Mouse (Mus musculus) lung, postnatal 0 days (tissue): ENCODE results near the gene Trnt1. TPM values are rescaled to one million over a fixed set of nuclear protein-coding genes. Genes with fewer than 3 reads are reported as not detected.

Experiments used
- ATAC-seq: fragments of 200-750 bp; cut with Nextera tagmentation; 2 replicates; pipeline ENCODE4 v1.8.0; 2017; ENCODE audit warnings: moderate library complexity
- DNase-seq: peaks from one replicate; pipeline ENCODE4 v3.0.0-alpha.2; 2016; ENCODE audit warnings: low spot score
- H3K27ac ChIP-seq: fragments of 300-500 bp; sonication (generic); 2 replicates; pipeline ENCODE4 v1.5.1; 2014; ENCODE audit warnings: antibody characterized with exemption, mild to moderate bottlenecking, low read length, mixed read lengths
- H3K27me3 ChIP-seq: fragments of 300-500 bp; sonication (generic); replicated peaks from 2 replicates; pipeline ENCODE4 v1.6.1; 2014; ENCODE audit warnings: low read length, mixed read lengths; ENCODE audit not compliant: insufficient read depth
- H3K36me3 ChIP-seq: fragments of 300-500 bp; sonication (generic); 2 replicates; pipeline ENCODE4 v1.6.1; 2014; ENCODE audit warnings: low read length, mixed read lengths; ENCODE audit not compliant: insufficient read depth
- H3K4me1 ChIP-seq: fragments of 300-500 bp; sonication (generic); 2 replicates; pipeline ENCODE4 v1.6.1; 2014; ENCODE audit warnings: antibody characterized with exemption, low read depth, low read length, mixed read lengths; ENCODE audit not compliant: insufficient read depth
- H3K4me2 ChIP-seq: fragments of 300-500 bp; sonication (generic); replicated peaks from 2 replicates; pipeline ENCODE4 v1.6.1; 2014; ENCODE audit warnings: low read depth, mild to moderate bottlenecking, low read length, moderate library complexity, mixed read lengths
- H3K4me3 ChIP-seq: fragments of 300-500 bp; sonication (generic); 2 replicates; pipeline ENCODE4 v1.5.1; 2014; ENCODE audit warnings: low read depth, low read length
- H3K9ac ChIP-seq: fragments of 300-500 bp; sonication (generic); replicated peaks from 2 replicates; pipeline ENCODE4 v1.6.1; 2014; ENCODE audit warnings: low read depth, mild to moderate bottlenecking
- H3K9me3 ChIP-seq: fragments of 300-500 bp; sonication (generic); 2 replicates; pipeline ENCODE4 v1.6.1; 2016; ENCODE audit warnings: low read length, mixed read lengths
- CTCF ChIP-seq: IDR thresholded peaks from 2 replicates; pipeline ENCODE4 v1.5.1; 2016; ENCODE audit warnings: antibody characterized with exemption, mild to moderate bottlenecking
- EP300 ChIP-seq: IDR thresholded peaks from 2 replicates; pipeline ENCODE4 v1.6.1; 2016; ENCODE audit warnings: antibody characterized with exemption, mild to moderate bottlenecking, control low read depth
- WGBS: fragments of 180-500 bp; shearing (Covaris S2); extraction: QIAGEN DNeasy Blood & Tissue Kit; methylation state at CpG from one replicate; pipeline ENCODE4 v1.1.7; 2014; 5-methylcytosine and 5-hydroxymethylcytosine counted together
- polyA plus RNA-seq: library from polyadenylated mRNA; unstranded; fragments of >200 nt; fragmentation: Nextera tagmentation; extraction: Ambion mirVana; gene quantifications from 2 replicates; pipeline ENCODE4 v1.2.1, GENCODE M21; 2015

The Trnt1 gene
- polyA plus RNA-seq, 1 experiment from 2014 or later = 36.1 TPM

DNA sequence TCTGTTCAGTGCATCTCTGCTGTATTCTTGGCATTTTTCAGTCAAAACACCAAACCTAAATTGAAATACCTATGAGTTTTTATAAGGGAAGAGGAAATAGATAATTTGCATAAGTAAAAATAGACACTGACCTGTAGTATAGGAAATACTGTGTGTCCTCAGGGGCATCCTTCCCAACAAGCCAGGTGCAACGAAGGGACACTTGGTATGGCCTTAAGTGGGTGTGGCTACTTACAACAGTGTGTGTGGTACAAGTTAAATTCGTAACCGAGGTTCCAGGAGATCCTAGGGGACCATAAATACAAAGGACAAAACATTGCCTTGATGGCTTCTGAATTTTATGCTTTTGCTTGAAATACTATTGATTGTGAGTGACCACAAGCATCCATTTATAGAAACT is 30.7 kb upstream of the Trnt1 start:
- Histone ChIP-seq H3K27ac (no peak overlapping the region), H3K27me3 (no peaks in the 10 kb centered on the region), H3K4me3 (no peak overlapping the region), H3K9me3 (no peaks in the 10 kb centered on the region), H3K4me1 (no peaks in the 10 kb centered on the region), H3K36me3 (no peaks in the 10 kb centered on the region), H3K4me2 (no peak overlapping the region), H3K9ac (no peak overlapping the region)
- no peak for ATAC-seq
- 69% methylated on average over 3 of the region's 3 CpGs for WGBS
- DNase-seq = no peak
- TF ChIP-seq EP300 (no peak), CTCF (no peak)

DNA sequence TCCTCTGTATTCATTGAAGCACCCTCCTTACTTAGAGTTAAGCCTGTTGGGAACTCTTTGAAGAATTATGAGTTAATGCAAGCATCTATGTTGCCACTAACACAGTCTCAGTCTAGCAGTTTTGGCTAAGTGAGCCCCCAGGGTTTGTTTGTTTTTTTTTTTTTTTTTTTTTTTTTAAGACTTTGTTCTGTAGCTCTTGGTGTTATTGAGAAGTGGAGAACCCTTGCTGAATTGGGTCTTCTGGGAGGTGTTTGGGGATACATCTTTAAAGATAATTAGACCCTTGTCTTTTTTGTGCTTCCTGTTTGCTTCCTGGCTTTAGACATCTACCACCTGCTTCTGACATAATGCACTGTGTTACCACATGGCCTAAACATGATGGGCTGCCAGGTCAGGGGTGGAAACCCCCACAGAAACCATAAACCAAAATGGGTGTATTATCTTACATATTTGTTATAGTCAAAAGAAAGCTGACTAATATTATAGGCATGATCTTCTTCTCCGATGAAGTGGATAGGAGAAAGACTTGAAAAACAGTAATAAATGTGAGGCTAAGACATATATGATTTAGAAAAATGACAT is 28.6 kb upstream of the Trnt1 start:
- no peak overlapping the region for H3K4me2 ChIP-seq
- ATAC-seq = no peak
- DNase-seq = no peak

DNA sequence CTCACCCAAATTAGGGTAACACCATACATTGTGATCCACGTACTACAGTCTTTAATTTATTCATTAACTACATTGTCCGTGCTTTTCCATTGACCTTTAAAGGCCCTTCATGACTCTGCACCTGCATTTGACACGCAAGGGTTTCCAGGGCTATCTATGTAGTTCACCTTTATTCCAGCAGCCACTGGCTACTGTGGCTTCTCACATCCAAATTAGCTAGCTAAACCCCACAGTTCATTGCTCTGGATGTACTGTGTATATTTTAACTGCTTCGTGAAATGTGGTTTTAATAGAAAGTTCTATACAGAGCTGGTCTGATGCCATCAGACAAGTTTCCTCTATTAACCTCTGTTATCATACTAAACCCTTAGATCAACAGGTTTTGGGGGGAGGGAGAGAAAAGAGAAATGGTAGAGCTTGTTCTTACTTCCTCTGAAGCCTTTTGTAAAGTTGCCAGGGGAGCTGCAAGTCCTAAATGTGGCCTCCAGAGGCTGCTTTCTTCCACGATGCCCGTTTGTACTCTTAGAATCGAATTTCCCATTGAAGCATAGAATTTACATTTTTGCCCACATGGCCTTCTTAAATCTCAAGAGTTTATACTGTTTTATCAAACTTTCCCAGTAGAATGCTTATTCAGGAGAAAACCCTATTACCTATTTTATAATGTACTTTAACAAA is 25.2 kb upstream of the Trnt1 start:
- H3K4me1 ChIP-seq = no peaks in the 10 kb centered on the region
- H3K9me3 ChIP-seq = no peaks in the 10 kb centered on the region
- TF ChIP-seq EP300 (no peak), CTCF (no peak)
- no peak for ATAC-seq
- whole genome bisulfite sequencing = 71% methylated on average over 7 of the region's 7 CpGs
- H3K4me2 ChIP-seq = no peak overlapping the region
- no peak for DNase-seq
- H3K27ac ChIP-seq = no peak overlapping the region
- no peak overlapping the region for H3K9ac ChIP-seq
- H3K4me3 ChIP-seq = no peak overlapping the region
- H3K27me3 ChIP-seq = no peaks in the 10 kb centered on the region
- no peaks in the 10 kb centered on the region for H3K36me3 ChIP-seq

More for the DNA sequence above, 28.6 kb upstream of the Trnt1 start:
- H3K9ac ChIP-seq = no peak overlapping the region
- H3K27me3 ChIP-seq = no peaks in the 10 kb centered on the region
- H3K4me1 ChIP-seq = no peaks in the 10 kb centered on the region
- TF ChIP-seq EP300 (no peak), CTCF (no peak)
- WGBS = 71% methylated on average over 1 of the region's 1 CpGs
- H3K9me3 ChIP-seq = no peaks in the 10 kb centered on the region
- no peak overlapping the region for H3K27ac ChIP-seq
- no peak overlapping the region for H3K4me3 ChIP-seq
- no peaks in the 10 kb centered on the region for H3K36me3 ChIP-seq

DNA sequence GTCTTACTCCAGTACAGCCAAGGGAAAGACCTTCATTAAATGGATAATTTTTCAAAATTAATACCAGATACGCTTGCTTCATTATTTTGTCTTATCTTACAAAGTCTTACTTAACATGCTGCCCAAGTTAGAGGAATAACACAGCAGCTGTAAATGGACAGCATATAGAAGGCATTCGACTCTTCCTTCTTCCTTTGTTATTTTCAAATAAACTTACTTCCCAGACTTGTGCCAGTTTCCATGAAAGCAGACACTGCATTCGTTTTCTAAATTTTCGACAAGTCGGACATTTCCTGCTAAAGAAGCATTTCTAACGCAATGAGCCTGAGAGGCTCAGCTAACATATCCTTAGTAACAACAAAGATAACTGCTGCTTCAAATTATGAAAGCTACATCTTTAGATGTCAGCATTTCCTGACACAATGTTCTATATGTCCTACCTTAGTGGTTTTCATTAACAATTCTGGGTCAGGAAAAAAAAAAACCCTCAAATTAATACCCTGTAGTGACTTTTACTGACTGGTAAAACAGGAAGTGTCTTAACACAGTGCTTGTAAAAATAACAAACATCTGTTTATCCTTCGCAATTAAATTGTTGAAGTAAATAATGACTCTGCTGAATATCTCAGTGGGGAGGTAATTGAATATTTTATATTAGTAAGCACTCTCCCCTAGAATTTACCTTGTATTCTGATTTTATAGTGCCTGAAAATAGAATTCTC is 23.1 kb upstream of the Trnt1 start:
- ATAC-seq = no peak
- H3K4me3 ChIP-seq = no peak overlapping the region
- no peak for TF ChIP-seq CTCF
- no peak for TF ChIP-seq EP300

DNA sequence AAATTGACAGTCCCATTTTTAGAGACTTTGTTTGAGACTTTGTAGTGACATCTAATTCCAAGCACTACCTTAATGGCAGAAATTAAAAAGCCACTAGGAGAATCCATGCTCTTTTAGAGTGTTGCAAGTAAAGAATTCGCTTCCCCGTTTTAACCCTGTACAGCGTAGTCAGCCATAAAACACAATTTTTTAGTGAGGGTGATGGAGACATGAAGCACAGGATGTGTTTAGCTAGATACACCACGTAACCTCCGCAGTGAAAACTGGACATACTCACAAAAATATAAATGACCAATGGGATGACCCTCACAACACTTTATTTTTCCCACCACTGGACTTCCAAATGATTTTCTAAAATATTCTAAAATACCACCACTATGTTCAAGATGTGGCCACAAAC is 21.7 kb upstream of the Trnt1 start:
- no peak for TF ChIP-seq EP300
- TF ChIP-seq CTCF = no peak
- no peak overlapping the region for H3K4me2 ChIP-seq
- DNase-seq (no peak), ATAC-seq (no peak)
- no peak overlapping the region for H3K27ac ChIP-seq
- H3K9ac ChIP-seq = no peak overlapping the region
- H3K4me3 ChIP-seq = no peak overlapping the region
- WGBS = 93% methylated on average over 5 of the region's 5 CpGs
- no peaks in the 10 kb centered on the region for H3K4me1 ChIP-seq
- H3K27me3 ChIP-seq = no peaks in the 10 kb centered on the region
- H3K9me3 ChIP-seq = no peaks in the 10 kb centered on the region
- H3K36me3 ChIP-seq = no peaks in the 10 kb centered on the region

More for the DNA sequence above, 23.1 kb upstream of the Trnt1 start:
- no peaks in the 10 kb centered on the region for H3K4me1 ChIP-seq
- no peak for DNase-seq
- H3K27me3 ChIP-seq = no peaks in the 10 kb centered on the region
- H3K36me3 ChIP-seq = no peaks in the 10 kb centered on the region
- H3K27ac ChIP-seq = no peak overlapping the region
- H3K9me3 ChIP-seq = no peaks in the 10 kb centered on the region
- 63% methylated on average over 7 of the region's 7 CpGs for WGBS
- H3K4me2 ChIP-seq = no peak overlapping the region
- no peak overlapping the region for H3K9ac ChIP-seq

DNA sequence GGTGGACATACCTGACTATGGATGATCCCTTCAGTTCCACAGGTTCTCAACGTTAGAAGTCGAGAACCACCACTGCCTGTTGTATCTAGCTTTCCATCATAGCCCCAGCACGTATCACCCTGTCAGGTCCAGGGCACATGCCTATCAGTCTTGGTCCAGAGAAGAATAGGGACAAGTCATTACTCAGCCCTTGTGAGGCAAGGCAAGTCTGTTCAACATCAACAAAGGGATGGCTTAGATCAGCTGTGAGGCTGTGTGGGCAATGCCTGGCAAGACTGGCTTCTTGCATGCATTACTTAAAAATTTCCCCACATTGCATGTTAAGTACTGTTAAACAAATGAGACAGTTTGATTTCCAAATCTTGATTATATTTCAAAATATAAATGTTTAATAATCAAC is 21.1 kb upstream of the Trnt1 start:
- no peak for ATAC-seq
- Histone ChIP-seq H3K4me2 (no peak overlapping the region), H3K36me3 (no peaks in the 10 kb centered on the region), H3K27ac (no peak overlapping the region), H3K9me3 (no peaks in the 10 kb centered on the region), H3K4me1 (no peaks in the 10 kb centered on the region), H3K9ac (no peak overlapping the region), H3K27me3 (no peaks in the 10 kb centered on the region), H3K4me3 (no peak overlapping the region)
- TF ChIP-seq EP300 = no peak
- no peak for TF ChIP-seq CTCF
- no peak for DNase-seq
- 66% methylated on average over 3 of the region's 3 CpGs for WGBS
